Mouse (Mus musculus): ENCODE measurements around the gene Gm6993. TPM values are rescaled to one million over a fixed set of nuclear protein-coding genes. Genes with fewer than 3 reads are reported as not detected.

Gm6993 gene
- polyA plus RNA-seq (2014; fragmentation: Nextera tagmentation; extraction: Ambion mirVana), result not detected in 2 replicates

DNA sequence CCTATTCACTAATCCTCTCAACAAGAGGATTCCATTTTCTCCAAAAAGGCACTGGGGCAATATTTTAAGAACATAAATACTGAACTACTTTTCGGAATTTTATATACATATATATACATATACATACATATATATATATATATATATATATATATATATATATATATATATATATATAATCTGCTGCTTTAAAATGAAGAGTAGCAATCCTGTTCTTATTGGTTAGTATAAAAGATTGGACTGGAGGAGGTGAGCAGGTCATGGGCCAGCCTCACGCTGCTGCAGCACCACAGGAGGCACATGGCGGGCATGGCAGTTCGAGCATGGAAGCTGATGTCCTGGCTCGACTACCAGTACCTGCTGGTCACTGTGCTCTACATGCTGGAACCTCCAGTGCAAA, at the start of gene Gm6993:
Gene Gm6993, plus strand, starts transcription at position 301 of the 400 bp plus-strand sequence.
- H3K9ac ChIP-seq (ENCODE audit: low read depth, low read length), result no peak within 1 kb of the TSS
- H3K27ac ChIP-seq (ENCODE audit: low read depth, low read length), result no peak within 1 kb of the TSS
- H3K9me3 ChIP-seq (ENCODE audit: control insufficient read depth, low read length), result no peaks in the 10 kb centered on the region
- no peaks in the 10 kb centered on the region for H3K36me3 ChIP-seq (ENCODE audit: control insufficient read depth, insufficient read depth, low read length)
- WGBS, result 88% methylated on average over 5 of the region's 5 CpGs
- H3K27me3 ChIP-seq (ENCODE audit: control insufficient read depth, insufficient read depth, low read length), result no peaks in the 10 kb centered on the region
- peaks cover 5% of the 10 kb centered on the region; the same call in 1 of the 2 replicates for H3K4me1 ChIP-seq (ENCODE audit: control insufficient read depth, insufficient read depth, low read length)
- H3K4me3 ChIP-seq (ENCODE audit: low read length), result no peak within 1 kb of the TSS
- no peak within 1 kb of the TSS for H3K4me2 ChIP-seq (replicated peaks; ENCODE audit: low read depth, low read length)
- no peak for ATAC-seq (ENCODE audit: low FRiP score, low TSS enrichment)

DNA sequence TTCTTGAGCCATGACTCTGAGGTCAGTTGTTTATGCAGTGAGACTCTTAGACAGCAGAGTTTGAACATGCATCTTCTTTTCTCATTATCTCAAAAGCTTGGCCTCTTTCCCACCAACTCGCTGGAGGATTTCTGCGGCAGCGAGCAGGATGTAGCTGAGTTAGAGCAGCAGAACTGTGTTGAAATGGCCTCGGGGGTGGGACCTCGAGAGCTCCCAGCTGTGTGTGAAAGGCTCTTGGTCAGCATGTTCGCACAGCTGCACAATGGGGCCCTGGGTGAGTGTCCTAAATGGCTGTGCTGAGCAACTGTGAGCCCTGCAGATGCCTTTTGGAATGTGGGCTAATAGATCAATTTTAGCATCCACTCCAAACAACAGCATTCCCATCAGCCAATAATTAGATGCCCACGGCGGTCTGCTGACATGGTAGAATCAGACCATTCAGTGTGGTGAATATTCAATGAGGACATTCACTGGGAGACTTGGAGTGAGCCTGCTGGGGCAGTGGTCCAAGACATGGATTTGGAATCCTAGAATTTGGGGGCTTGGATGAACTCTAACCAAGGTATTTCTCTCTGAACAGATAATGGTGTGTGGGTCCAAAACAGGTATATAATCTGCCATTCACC, 49.1 kb upstream of the Gm6993 start:
- peaks cover 12% of the 10 kb centered on the region; the same call in 1 of the 2 replicates for H3K4me1 ChIP-seq (ENCODE audit: control insufficient read depth, insufficient read depth, low read length)
- 34% methylated on average over 8 of the region's 8 CpGs for WGBS
- no peaks in the 10 kb centered on the region for H3K27me3 ChIP-seq (ENCODE audit: control insufficient read depth, insufficient read depth, low read length)
- H3K4me2 ChIP-seq (replicated peaks; ENCODE audit: low read depth, low read length), result no peak overlapping the region
- peak; percentile 67; the same call in 1 of the 2 replicates for ATAC-seq (ENCODE audit: low FRiP score, low TSS enrichment)
- H3K27ac ChIP-seq (ENCODE audit: low read depth, low read length), result peak overlapping the region; percentile 53
- H3K9ac ChIP-seq (ENCODE audit: low read depth, low read length), result no peak overlapping the region
- no peak overlapping the region for H3K4me3 ChIP-seq (ENCODE audit: low read length)
- no peaks in the 10 kb centered on the region for H3K9me3 ChIP-seq (ENCODE audit: control insufficient read depth, low read length)
- H3K36me3 ChIP-seq (ENCODE audit: control insufficient read depth, insufficient read depth, low read length), result no peaks in the 10 kb centered on the region

DNA sequence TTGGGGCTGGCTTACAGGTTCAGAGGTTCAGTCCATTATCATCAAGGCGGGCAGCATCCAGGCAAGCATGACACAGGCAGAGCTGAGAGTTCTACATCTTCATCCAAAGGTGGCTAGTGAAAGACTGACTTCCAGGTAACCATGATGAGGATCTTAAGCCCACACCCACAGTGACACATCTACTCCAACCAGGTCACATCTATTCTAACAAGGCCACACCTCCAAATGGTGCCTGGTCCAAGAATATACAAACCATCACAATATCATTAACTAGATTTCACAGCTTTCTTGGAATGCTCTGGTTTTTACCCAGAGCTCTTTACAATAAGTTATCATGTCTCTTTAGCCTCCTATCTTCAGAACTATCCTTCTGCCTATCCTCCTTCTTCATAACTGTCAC, 38.1 kb upstream of the Gm6993 start:
- WGBS, result 91% methylated on average over 1 of the region's 1 CpGs
- ATAC-seq (ENCODE audit: low FRiP score, low TSS enrichment), result no peak
- H3K4me1 ChIP-seq (ENCODE audit: control insufficient read depth, insufficient read depth, low read length), result no peaks in the 10 kb centered on the region

DNA sequence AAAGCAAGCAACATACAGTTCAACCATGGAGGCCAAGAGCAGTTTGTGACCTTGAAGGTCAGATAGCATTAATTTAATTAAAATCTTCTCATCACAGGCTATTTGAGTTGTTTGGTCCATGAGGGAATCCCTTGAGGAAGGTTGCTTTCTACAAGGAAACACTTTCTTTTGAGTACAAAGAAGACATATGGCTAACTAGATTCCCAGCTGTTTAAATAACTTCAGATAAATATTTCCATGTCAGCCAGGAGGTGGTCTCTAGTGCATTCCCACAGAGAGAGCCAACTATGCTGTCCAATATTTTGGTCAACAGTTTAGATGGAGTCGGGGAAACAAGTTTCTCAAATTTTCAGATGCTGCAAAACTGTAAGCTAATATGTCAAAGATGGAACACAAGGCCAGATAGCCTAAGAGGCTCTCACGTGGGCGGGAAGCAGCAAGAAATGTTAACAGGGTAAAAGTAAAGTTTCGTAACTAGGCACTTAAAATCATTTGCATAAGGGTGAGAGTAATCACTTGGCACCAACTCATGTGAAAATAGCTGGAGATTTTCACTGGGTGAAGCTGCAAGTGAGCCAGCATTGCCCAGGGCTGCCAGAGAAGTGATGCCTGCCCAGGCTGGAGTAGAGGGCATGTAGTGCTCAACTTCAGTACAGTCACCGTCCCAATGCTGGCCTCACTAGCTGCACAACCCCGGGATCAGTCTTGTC, 36.7 kb upstream of the Gm6993 start:
- Histone ChIP-seq H3K4me2 (replicated peaks; ENCODE audit: low read depth, low read length) (no peak overlapping the region), H3K4me1 (ENCODE audit: control insufficient read depth, insufficient read depth, low read length) (0 out of 2 replicates have a peak, but pooled peaks cover 3% of the 10 kb centered on the region), H3K27me3 (ENCODE audit: control insufficient read depth, insufficient read depth, low read length) (no peaks in the 10 kb centered on the region), H3K9ac (ENCODE audit: low read depth, low read length) (no peak overlapping the region), H3K36me3 (ENCODE audit: control insufficient read depth, insufficient read depth, low read length) (no peaks in the 10 kb centered on the region), H3K4me3 (ENCODE audit: low read length) (no peak overlapping the region), H3K27ac (ENCODE audit: low read depth, low read length) (no peak overlapping the region), H3K9me3 (ENCODE audit: control insufficient read depth, low read length) (no peaks in the 10 kb centered on the region)
- 84% methylated on average over 6 of the region's 6 CpGs for WGBS
- no peak for ATAC-seq (ENCODE audit: low FRiP score, low TSS enrichment)

More for the DNA sequence above, 38.1 kb upstream of the Gm6993 start:
- Histone ChIP-seq H3K9ac (ENCODE audit: low read depth, low read length) (no peak overlapping the region), H3K27me3 (ENCODE audit: control insufficient read depth, insufficient read depth, low read length) (no peaks in the 10 kb centered on the region), H3K27ac (ENCODE audit: low read depth, low read length) (no peak overlapping the region), H3K36me3 (ENCODE audit: control insufficient read depth, insufficient read depth, low read length) (no peaks in the 10 kb centered on the region), H3K9me3 (ENCODE audit: control insufficient read depth, low read length) (no peaks in the 10 kb centered on the region), H3K4me3 (ENCODE audit: low read length) (no peak overlapping the region), H3K4me2 (replicated peaks; ENCODE audit: low read depth, low read length) (no peak overlapping the region)

DNA sequence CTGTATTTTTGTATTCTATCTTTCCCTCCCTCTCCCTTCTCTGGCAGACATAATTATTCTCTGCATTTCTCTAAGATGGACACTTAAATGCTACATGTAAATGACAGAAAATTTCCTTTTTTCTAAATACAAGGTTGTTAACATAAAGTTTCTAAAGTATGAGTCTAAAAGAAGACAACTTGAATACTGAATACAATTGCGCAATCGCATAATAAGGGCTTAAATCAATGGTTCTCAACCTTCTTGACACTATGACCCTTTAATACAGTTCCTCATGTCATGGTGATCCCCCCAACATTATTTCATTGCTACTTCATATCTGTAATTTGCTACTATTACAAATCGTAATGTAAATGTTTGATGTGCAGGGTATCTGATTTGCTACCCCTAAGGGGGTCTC, 35.7 kb upstream of the Gm6993 start:
- ATAC-seq (ENCODE audit: low FRiP score, low TSS enrichment), result no peak
- no peak overlapping the region for H3K27ac ChIP-seq (ENCODE audit: low read depth, low read length)
- H3K27me3 ChIP-seq (ENCODE audit: control insufficient read depth, insufficient read depth, low read length), result no peaks in the 10 kb centered on the region
- no peak overlapping the region for H3K4me2 ChIP-seq (replicated peaks; ENCODE audit: low read depth, low read length)
- no peaks in the 10 kb centered on the region for H3K36me3 ChIP-seq (ENCODE audit: control insufficient read depth, insufficient read depth, low read length)
- no peaks in the 10 kb centered on the region for H3K9me3 ChIP-seq (ENCODE audit: control insufficient read depth, low read length)
- WGBS, result 98% methylated on average over 3 of the region's 3 CpGs
- no peak overlapping the region for H3K4me3 ChIP-seq (ENCODE audit: low read length)
- 0 out of 2 replicates have a peak, but pooled peaks cover 3% of the 10 kb centered on the region for H3K4me1 ChIP-seq (ENCODE audit: control insufficient read depth, insufficient read depth, low read length)
- H3K9ac ChIP-seq (ENCODE audit: low read depth, low read length), result no peak overlapping the region

DNA sequence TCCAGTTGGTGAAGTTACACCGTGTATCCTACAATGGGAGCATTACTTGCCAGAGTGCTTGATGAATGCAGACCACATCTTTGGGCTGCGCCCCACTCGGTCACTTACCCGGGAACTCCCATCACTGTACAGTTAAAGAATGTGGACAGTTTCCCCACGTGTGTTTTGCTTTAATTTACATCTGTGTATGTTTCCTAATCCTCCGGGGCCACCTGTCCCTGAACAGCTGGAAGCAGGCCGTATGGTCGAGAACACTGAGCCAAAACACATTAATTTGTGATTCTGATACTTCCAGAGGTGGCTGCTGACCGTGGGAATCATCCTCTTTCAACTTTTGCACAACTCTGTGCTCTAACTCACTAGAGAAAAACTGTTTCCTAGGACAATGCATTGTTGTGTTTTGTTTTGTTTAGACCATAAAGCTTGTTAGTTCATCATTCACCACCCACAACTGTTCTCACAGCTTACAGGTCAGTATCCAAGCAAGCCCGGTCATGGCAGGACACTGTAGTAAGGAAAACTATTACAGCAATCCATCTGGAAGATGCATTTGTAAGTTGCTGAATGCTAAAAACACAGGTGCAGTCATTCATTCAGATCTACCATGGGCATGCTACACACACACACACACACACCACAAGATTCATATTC, 34.5 kb upstream of the Gm6993 start:
- H3K4me3 ChIP-seq (ENCODE audit: low read length), result no peak overlapping the region
- WGBS, result 54% methylated on average over 10 of the region's 10 CpGs
- no peaks in the 10 kb centered on the region for H3K27me3 ChIP-seq (ENCODE audit: control insufficient read depth, insufficient read depth, low read length)
- H3K4me2 ChIP-seq (replicated peaks; ENCODE audit: low read depth, low read length), result no peak overlapping the region
- no peaks in the 10 kb centered on the region for H3K36me3 ChIP-seq (ENCODE audit: control insufficient read depth, insufficient read depth, low read length)
- ATAC-seq (ENCODE audit: low FRiP score, low TSS enrichment), result peak; percentile 44
- H3K27ac ChIP-seq (ENCODE audit: low read depth, low read length), result no peak overlapping the region
- no peak overlapping the region for H3K9ac ChIP-seq (ENCODE audit: low read depth, low read length)
- 0 out of 2 replicates have a peak, but pooled peaks cover 3% of the 10 kb centered on the region for H3K4me1 ChIP-seq (ENCODE audit: control insufficient read depth, insufficient read depth, low read length)
- H3K9me3 ChIP-seq (ENCODE audit: control insufficient read depth, low read length), result no peaks in the 10 kb centered on the region

DNA sequence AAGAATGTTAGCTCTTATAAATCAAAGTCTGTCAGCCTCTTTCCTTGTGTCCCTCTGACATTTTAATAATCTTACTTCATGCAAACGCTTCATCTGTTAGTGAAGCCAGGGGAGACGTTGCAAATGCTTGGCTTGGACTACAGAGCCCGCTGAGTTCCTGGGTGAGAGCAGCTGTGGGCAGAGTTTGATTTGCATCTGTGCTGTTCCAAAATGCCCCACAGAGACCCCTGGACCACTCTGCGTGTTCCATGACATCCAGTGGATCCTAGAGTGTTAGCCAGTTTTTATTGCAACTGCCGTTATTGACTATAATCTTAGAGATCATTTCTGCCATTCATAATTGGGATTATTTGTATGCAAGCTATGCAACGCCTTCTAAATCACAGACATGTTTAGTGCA, 31.8 kb upstream of the Gm6993 start:
- 58% methylated on average over 6 of the region's 6 CpGs for WGBS

DNA sequence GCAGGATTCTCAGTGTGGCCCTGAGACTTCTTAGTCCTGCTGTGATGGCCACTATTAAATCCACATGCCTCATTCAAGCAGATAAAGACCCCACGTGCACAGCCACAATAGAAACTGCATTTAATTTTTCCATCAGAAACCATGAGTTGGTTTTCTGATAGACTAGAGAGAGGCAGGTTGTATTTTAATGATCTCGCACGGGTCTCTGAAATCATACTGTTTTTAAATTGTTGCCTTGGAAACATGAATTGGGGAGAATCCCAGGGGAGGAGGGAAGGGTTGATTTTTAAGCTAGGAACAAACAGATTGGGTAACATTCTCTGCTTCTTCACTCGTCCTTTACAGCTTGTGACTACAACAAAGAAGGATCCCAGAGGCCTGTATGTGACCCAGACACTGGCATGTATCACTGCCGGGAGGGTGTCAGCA, 31.2 kb upstream of the Gm6993 start:
- H3K9me3 ChIP-seq (ENCODE audit: control insufficient read depth, low read length), result no peaks in the 10 kb centered on the region
- H3K27me3 ChIP-seq (ENCODE audit: control insufficient read depth, insufficient read depth, low read length), result no peaks in the 10 kb centered on the region
- ATAC-seq (ENCODE audit: low FRiP score, low TSS enrichment), result no peak
- no peak overlapping the region for H3K4me2 ChIP-seq (replicated peaks; ENCODE audit: low read depth, low read length)
- H3K9ac ChIP-seq (ENCODE audit: low read depth, low read length), result no peak overlapping the region
- no peak overlapping the region for H3K4me3 ChIP-seq (ENCODE audit: low read length)
- H3K27ac ChIP-seq (ENCODE audit: low read depth, low read length), result no peak overlapping the region
- no peaks in the 10 kb centered on the region for H3K36me3 ChIP-seq (ENCODE audit: control insufficient read depth, insufficient read depth, low read length)
- 0 out of 2 replicates have a peak, but pooled peaks cover 3% of the 10 kb centered on the region for H3K4me1 ChIP-seq (ENCODE audit: control insufficient read depth, insufficient read depth, low read length)
- 51% methylated on average over 5 of the region's 5 CpGs for WGBS

More for the DNA sequence above, 31.8 kb upstream of the Gm6993 start:
- ATAC-seq (ENCODE audit: low FRiP score, low TSS enrichment), result no peak
- no peaks in the 10 kb centered on the region for H3K27me3 ChIP-seq (ENCODE audit: control insufficient read depth, insufficient read depth, low read length)
- H3K4me3 ChIP-seq (ENCODE audit: low read length), result no peak overlapping the region
- H3K4me2 ChIP-seq (replicated peaks; ENCODE audit: low read depth, low read length), result no peak overlapping the region
- H3K9me3 ChIP-seq (ENCODE audit: control insufficient read depth, low read length), result no peaks in the 10 kb centered on the region
- 0 out of 2 replicates have a peak, but pooled peaks cover 3% of the 10 kb centered on the region for H3K4me1 ChIP-seq (ENCODE audit: control insufficient read depth, insufficient read depth, low read length)
- H3K27ac ChIP-seq (ENCODE audit: low read depth, low read length), result no peak overlapping the region
- no peaks in the 10 kb centered on the region for H3K36me3 ChIP-seq (ENCODE audit: control insufficient read depth, insufficient read depth, low read length)
- H3K9ac ChIP-seq (ENCODE audit: low read depth, low read length), result no peak overlapping the region

DNA sequence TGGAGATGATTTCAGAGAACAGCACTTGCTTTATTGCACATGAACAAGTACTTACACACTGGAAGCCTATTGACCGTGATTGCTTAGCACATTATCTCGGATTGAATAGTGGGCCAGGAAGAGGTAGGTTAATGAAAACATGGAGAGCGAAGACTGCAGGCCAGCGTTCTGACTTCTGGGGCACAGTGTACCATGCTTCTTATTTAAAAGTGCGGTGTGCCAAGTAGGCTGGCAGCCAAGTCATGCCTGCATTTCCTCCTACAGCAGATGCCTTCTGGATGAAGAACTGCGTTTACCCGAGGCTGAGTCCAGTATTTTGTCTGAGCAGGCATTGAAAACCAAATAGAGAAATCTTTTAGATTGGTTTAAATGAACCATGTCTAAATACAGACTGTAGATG, 27.0 kb upstream of the Gm6993 start:
- Histone ChIP-seq H3K27me3 (ENCODE audit: control insufficient read depth, insufficient read depth, low read length) (no peaks in the 10 kb centered on the region), H3K9me3 (ENCODE audit: control insufficient read depth, low read length) (no peaks in the 10 kb centered on the region), H3K36me3 (ENCODE audit: control insufficient read depth, insufficient read depth, low read length) (no peaks in the 10 kb centered on the region), H3K4me2 (replicated peaks; ENCODE audit: low read depth, low read length) (no peak overlapping the region), H3K9ac (ENCODE audit: low read depth, low read length) (no peak overlapping the region), H3K4me1 (ENCODE audit: control insufficient read depth, insufficient read depth, low read length) (no peaks in the 10 kb centered on the region; the same call in 1 of the 2 replicates), H3K27ac (ENCODE audit: low read depth, low read length) (no peak overlapping the region), H3K4me3 (ENCODE audit: low read length) (no peak overlapping the region)
- WGBS, result 84% methylated on average over 7 of the region's 7 CpGs
- no peak for ATAC-seq (ENCODE audit: low FRiP score, low TSS enrichment)
